Comparison of ENCODE assay signal across 8 mouse cellular contexts in the genomic region with DNA sequence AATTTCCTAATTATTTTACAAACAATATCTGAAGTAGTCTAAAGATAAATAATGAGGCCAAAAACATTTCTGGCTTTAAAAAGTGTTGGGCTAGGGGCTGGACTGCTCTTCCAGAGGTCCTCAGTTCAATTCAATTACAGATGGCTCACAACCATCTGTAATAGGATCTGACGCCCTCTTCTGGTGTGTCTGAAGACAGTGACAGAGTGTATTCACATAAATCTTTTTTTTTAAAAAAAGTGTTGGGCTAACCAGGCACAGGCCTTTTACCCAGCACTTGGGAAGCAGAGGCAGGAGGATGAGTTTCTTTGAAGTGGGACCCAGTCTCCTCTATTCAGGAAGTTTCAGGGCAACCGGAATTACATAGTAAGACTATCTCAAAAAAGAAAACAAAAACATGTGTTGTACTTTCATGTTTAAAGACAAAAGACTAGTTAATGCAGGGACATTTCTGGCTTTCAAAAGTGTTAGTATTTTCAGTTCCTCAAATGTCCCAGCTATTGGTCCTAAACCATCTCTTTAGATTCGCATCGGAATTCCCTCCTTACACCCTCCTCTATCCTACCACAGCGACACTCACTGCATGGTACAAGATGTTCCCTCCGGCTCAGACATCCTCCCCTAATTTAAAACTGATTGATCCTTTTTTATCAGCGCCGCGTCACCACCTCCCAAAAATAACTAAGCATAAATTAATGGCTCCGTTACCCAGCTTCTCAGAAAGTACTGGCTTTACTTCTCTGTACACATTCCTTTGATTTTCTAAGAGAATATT. TPM values are rescaled to one million over a fixed set of nuclear protein-coding genes. Genes with fewer than 3 reads are reported as not detected.
DNase-seq lines count a peak whose midpoint lies in the region; ATAC-seq and TF ChIP-seq lines count a peak whose summit lies in the region.

No protein-coding gene starts in this region.

- H3K9ac ChIP-seq in hindbrain, postnatal 0 days (replicated peaks; ENCODE audit: low read length): peak overlapping the region; percentile 99

- no peaks in the 10 kb centered on the region for H3K4me1 ChIP-seq in hindbrain, postnatal 0 days (ENCODE audit: insufficient read depth, low read length)

- peak; percentile 52 to 79 for DNase-seq in adrenal gland, adult (ENCODE audit: inconsistent age in 2 of 2, low spot score in 1 of 2)
- no peak for DNase-seq in adrenal gland, postnatal 4 days (ENCODE audit: low spot score in 2 of 2)
- DNase-seq in right cerebral cortex, adult 18-20 months: peak; percentile 13
- no peak for DNase-seq in right cerebral cortex, postnatal 14 days
- DNase-seq in hindbrain, postnatal 0 days (ENCODE audit: low spot score): peak; percentile 6
- DNase-seq in Muller cell, postnatal 12 days (ENCODE audit: inconsistent ontology term): no peak

- peak overlapping the region; percentile 99 for H3K4me3 ChIP-seq in hindbrain, postnatal 0 days (ENCODE audit: low read length)

- ATAC-seq in erythroid progenitor cell, adult 5-6 weeks (replicated peaks; ENCODE audit: low FRiP score, poor library complexity, severe bottlenecking): peak; percentile 37; the same call in 1 of the 2 replicates
- no peak for ATAC-seq in hindbrain, postnatal 0 days
- ATAC-seq in megakaryocyte progenitor cell, adult 5-6 weeks (replicated peaks; ENCODE audit: poor library complexity): 0 out of 2 replicates have a peak, but pooled peaks have one; percentile 3

- H3K4me2 ChIP-seq in hindbrain, postnatal 0 days (ENCODE audit: low read depth, low read length): peak overlapping the region; percentile 84

- H3K36me3 ChIP-seq in hindbrain, postnatal 0 days (ENCODE audit: insufficient read depth, low read length): no peaks in the 10 kb centered on the region

- H3K27me3 ChIP-seq in hindbrain, postnatal 0 days (ENCODE audit: insufficient read depth, low read length): no peaks in the 10 kb centered on the region

- H3K9me3 ChIP-seq in hindbrain, postnatal 0 days (ENCODE audit: low read length): no peaks in the 10 kb centered on the region

- WGBS in hindbrain, postnatal 0 days: 13% methylated on average over 10 of the region's 10 CpGs

- TF ChIP-seq CTCF in hindbrain, postnatal 0 days (IDR thresholded peaks at IDR 0.05; ENCODE audit: low read depth): no peak

- H3K27ac ChIP-seq in hindbrain, postnatal 0 days: peak overlapping the region; percentile 97; the same call in 1 of the 2 replicates

RNA-seq across cellular contexts. Expression of gene Sf3b1, which starts 1.4 kb away (rescaled TPM):
- 100 to 1,000 TPM; 199 to 213 TPM for total RNA-seq in adrenal gland, postnatal 4 days (2021)
- 230 and 235 TPM in 2 replicates for total RNA-seq in erythroid progenitor cell, adult 5-6 weeks (2015; ENCODE audit: low replicate concordance)
- 189 and 207 TPM in 2 replicates for total RNA-seq in erythroid progenitor cell, adult 5-6 weeks (2017; ENCODE audit: low replicate concordance)
- 141 and 306 TPM in 2 replicates for total RNA-seq in hindbrain, postnatal 0 days (2014; rRNA removed)
- polyA plus RNA-seq in hindbrain, postnatal 0 days (2015; fragmentation: Nextera tagmentation; extraction: Ambion mirVana): 261 and 279 TPM in 2 replicates
- 265 and 295 TPM in 2 replicates for total RNA-seq in megakaryocyte progenitor cell, adult 5-6 weeks (2015)
- total RNA-seq in megakaryocyte progenitor cell, adult 5-6 weeks (2017): 242 and 294 TPM in 2 replicates

RNA-seq across cellular contexts. Expression of gene Coq10b, which starts 26.7 kb away (rescaled TPM):
- 10 to 100 TPM; 19.9 to 28.3 TPM for total RNA-seq in adrenal gland, postnatal 4 days (2021)
- total RNA-seq in erythroid progenitor cell, adult 5-6 weeks (2015; ENCODE audit: low replicate concordance): 12.6 and 21.0 TPM in 2 replicates
- 10.1 and 26.6 TPM in 2 replicates for total RNA-seq in erythroid progenitor cell, adult 5-6 weeks (2017; ENCODE audit: low replicate concordance)
- 12.3 and 15.1 TPM in 2 replicates for total RNA-seq in hindbrain, postnatal 0 days (2014; rRNA removed)
- 23.3 and 23.7 TPM in 2 replicates for polyA plus RNA-seq in hindbrain, postnatal 0 days (2015; fragmentation: Nextera tagmentation; extraction: Ambion mirVana)
- 20.7 TPM in 2 replicates for total RNA-seq in megakaryocyte progenitor cell, adult 5-6 weeks (2015)
- total RNA-seq in megakaryocyte progenitor cell, adult 5-6 weeks (2017): 15.2 and 17.0 TPM in 2 replicates

Comparison
In these comparisons a context has a peak if more than half of its experiments do, and no peak if none do; other contexts are left out.
1. DNase-seq: peak in adrenal gland, adult (2 of 2), right cerebral cortex, adult 18-20 months (single experiment) and hindbrain, postnatal 0 days (single experiment); none in adrenal gland, postnatal 4 days (0 of 2), right cerebral cortex, postnatal 14 days (single experiment) and Muller cell, postnatal 12 days (single experiment).